Mouse (Mus musculus) left cerebral cortex, adult 2 months (tissue): Measurements from ENCODE around the gene Slc11a1. TPM values are rescaled to one million over a fixed set of nuclear protein-coding genes. Genes with fewer than 3 reads are reported as not detected.
"Not testable (repeated sequence)": the region's sequence is repeated elsewhere in the genome, so short reads cannot be mapped to it uniquely, and the experiment has no call there.

ENCODE experiments used
- DNase-seq, 2 experiments: peaks; one replicate each; pipeline ENCODE4 v3.0.0; 2021 to 2022; ENCODE audit warnings: low spot score in 2 of 2, mixed read lengths in 1 of 2; ENCODE audit errors: extremely low spot score in 1 of 2
- H3K27ac ChIP-seq: fragments of 200-600 bp; 2 replicates; pipeline ENCODE4 v1.8.1; 2022
- H3K4me3 ChIP-seq: fragments of 200-600 bp; 2 replicates; pipeline ENCODE4 v1.8.1; 2022
- CTCF ChIP-seq: fragments of 200-600 bp; IDR thresholded peaks from 2 replicates; pipeline ENCODE4 v1.8.1; 2022; ENCODE audit warnings: antibody characterized with exemption, mild to moderate bottlenecking, moderate library complexity
- intact Hi-C: fragments of 180-260 bp; cut with DNase I; formaldehyde crosslinking; loops from one replicate; pipeline ENCODE4 v1.15.1; 2025
- long read RNA-seq, 2 experiments: library from polyadenylated mRNA; stranded (forward); transcript quantifications; one replicate each; pipeline ENCODE4 v2.0.0; 2021; ENCODE audit warnings: borderline mapping rate in 2 of 2
- total RNA-seq, 2 experiments: library from RNA; stranded (reverse); gene quantifications; 2 replicates each; pipeline ENCODE4 v1.2.3; 2021

Slc11a1 gene
- 1 to 10 TPM; 5.0 to 5.4 TPM for total RNA-seq
- long read RNA-seq, experiment 1, partial matches to known transcripts, result 2 of 3 reads
- long read RNA-seq, experiment 1, other reads (novel, unspliced or antisense), result 1 of 3 reads
- long read RNA-seq, experiment 2, partial matches to known transcripts, result 0 of 2 reads
- long read RNA-seq, experiment 2, other reads (novel, unspliced or antisense), result 2 of 2 reads

- no peak for TF ChIP-seq CTCF
- Histone ChIP-seq H3K27ac (no peak within 1 kb of the TSS), H3K4me3 (no peak within 1 kb of the TSS)
- no peak for DNase-seq
- intact Hi-C loops, result no loop called here
Measured at GRCm38 (mm10) chr1:74374980-74375379, at the start of gene Slc11a1. TSS of gene Slc11a1 (plus strand) at chr1:74375195.

- DNase-seq, H3K4me3 ChIP-seq, H3K27ac ChIP-seq, intact Hi-C loops: not testable (repeated sequence)
- peak; percentile 20 for TF ChIP-seq CTCF
Measured at GRCm38 (mm10) chr1:74326916-74327315, 48.1 kb upstream of the Slc11a1 start.

- no peak overlapping the region for H3K27ac ChIP-seq
- H3K4me3 ChIP-seq, result no peak overlapping the region
- intact Hi-C loops, result no loop called here
- no peak for DNase-seq
- no peak for TF ChIP-seq CTCF
Measured at GRCm38 (mm10) chr1:74329899-74330431, 45.0 kb upstream of the Slc11a1 start.

GRCm38 (mm10) chr1:74331046-74331681, 43.8 kb upstream of the Slc11a1 start:
- peak overlapping the region; percentile 50; the same call in 1 of the 2 replicates for H3K27ac ChIP-seq
- DNase-seq, result no peak
- intact Hi-C loops, result no loop called here
- TF ChIP-seq CTCF, result no peak
- H3K4me3 ChIP-seq, result no peak overlapping the region

- peak overlapping the region; percentile 50 for H3K27ac ChIP-seq
- TF ChIP-seq CTCF, result peak; percentile 50
- intact Hi-C loops, result no loop called here
- peak overlapping the region; percentile 54 for H3K4me3 ChIP-seq
- DNase-seq, result peak; percentile 96 to 97
Measured at GRCm38 (mm10) chr1:74332241-74332763, 42.7 kb upstream of the Slc11a1 start.

GRCm38 (mm10) chr1:74332930-74333329, 42.1 kb upstream of the Slc11a1 start:
- TF ChIP-seq CTCF, result no peak
- H3K4me3 ChIP-seq, result peak overlapping the region; percentile 54
- DNase-seq, result no peak
- intact Hi-C loops, result no loop called here
- peak overlapping the region; percentile 50 for H3K27ac ChIP-seq

- intact Hi-C loops, result no loop called here
- Histone ChIP-seq H3K4me3 (no peak overlapping the region), H3K27ac (peak overlapping the region; percentile 4; the same call in 1 of the 2 replicates)
- TF ChIP-seq CTCF, result no peak
- DNase-seq, result no peak
Measured at GRCm38 (mm10) chr1:74334607-74335006, 40.4 kb upstream of the Slc11a1 start.

GRCm38 (mm10) chr1:74335033-74335432, 40.0 kb upstream of the Slc11a1 start:
- TF ChIP-seq CTCF, result no peak
- Histone ChIP-seq H3K27ac (no peak overlapping the region), H3K4me3 (no peak overlapping the region)
- intact Hi-C loops, result no loop called here
- DNase-seq, result no peak

GRCm38 (mm10) chr1:74335436-74336170, 39.4 kb upstream of the Slc11a1 start:
- DNase-seq, result no peak
- intact Hi-C loops, result no loop called here
- no peak for TF ChIP-seq CTCF
- H3K27ac ChIP-seq, result no peak overlapping the region
- H3K4me3 ChIP-seq, result no peak overlapping the region

- no peak for TF ChIP-seq CTCF
- no peak overlapping the region for H3K4me3 ChIP-seq
- DNase-seq, result no peak
- intact Hi-C loops, result no loop called here
- no peak overlapping the region for H3K27ac ChIP-seq
Measured at GRCm38 (mm10) chr1:74337241-74337771, 37.7 kb upstream of the Slc11a1 start.

- H3K4me3 ChIP-seq, result no peak overlapping the region
- no peak for TF ChIP-seq CTCF
- intact Hi-C loops, result no loop called here
- DNase-seq, result no peak
- no peak overlapping the region for H3K27ac ChIP-seq
Measured at GRCm38 (mm10) chr1:74338013-74338412, 37.0 kb upstream of the Slc11a1 start.

GRCm38 (mm10) chr1:74338626-74339025, 36.4 kb upstream of the Slc11a1 start:
- H3K27ac ChIP-seq, result no peak overlapping the region
- TF ChIP-seq CTCF, result no peak
- H3K4me3 ChIP-seq, result no peak overlapping the region
- no peak for DNase-seq
- intact Hi-C loops, result no loop called here
